Mouse (Mus musculus): ENCODE measurements around the gene Ino80d.

Gene Ino80d

GRCm38 (mm10) chr1:62984566-62984965 is 129.9 kb downstream of the Ino80d start:
- DNase-seq, result peak; percentile 46

GRCm38 (mm10) chr1:62976742-62977141 is 137.7 kb downstream of the Ino80d start:
- no peak for DNase-seq

GRCm38 (mm10) chr1:62966885-62967284 is 147.6 kb downstream of the Ino80d start:
- no peak for DNase-seq

- peak; percentile 35 for DNase-seq
Measured at GRCm38 (mm10) chr1:62964291-62964690, 150.2 kb downstream of the Ino80d start.

- DNase-seq, result no peak
Measured at GRCm38 (mm10) chr1:62956942-62957645, 157.4 kb downstream of the Ino80d start.

- DNase-seq, result no peak
Measured at GRCm38 (mm10) chr1:62956526-62956925, 157.9 kb downstream of the Ino80d start.

- no peak for DNase-seq
Measured at GRCm38 (mm10) chr1:62955340-62955739, 159.1 kb downstream of the Ino80d start.

GRCm38 (mm10) chr1:62953036-62953435 is 161.4 kb downstream of the Ino80d start:
- DNase-seq, result no peak

- DNase-seq, result no peak
Measured at GRCm38 (mm10) chr1:62952319-62952718, 162.1 kb downstream of the Ino80d start.

- peak; percentile 63 for DNase-seq
Measured at GRCm38 (mm10) chr1:62951067-62951809, 163.2 kb downstream of the Ino80d start.

GRCm38 (mm10) chr1:62950526-62950925 is 163.9 kb downstream of the Ino80d start:
- DNase-seq, result no peak

- DNase-seq, result no peak
Measured at GRCm38 (mm10) chr1:62947807-62948206, 166.7 kb downstream of the Ino80d start.

GRCm38 (mm10) chr1:62946987-62947386 is 167.5 kb downstream of the Ino80d start:
- DNase-seq, result no peak

GRCm38 (mm10) chr1:62934752-62935329 is 179.6 kb downstream of the Ino80d start:
- no peak for DNase-seq

GRCm38 (mm10) chr1:62934100-62934513 is 180.4 kb downstream of the Ino80d start:
- DNase-seq, result peak; percentile 13

GRCm38 (mm10) chr1:62933288-62934099 is 181.0 kb downstream of the Ino80d start:
- peak; percentile 5 for DNase-seq

- DNase-seq, result peak; percentile 75
Measured at GRCm38 (mm10) chr1:62929477-62929876, 185.0 kb downstream of the Ino80d start.

- DNase-seq, result no peak
Measured at GRCm38 (mm10) chr1:62919219-62919618, 195.2 kb downstream of the Ino80d start.

- no peak for DNase-seq
Measured at GRCm38 (mm10) chr1:62916609-62917008, 197.9 kb downstream of the Ino80d start.

- DNase-seq, result no peak
Measured at GRCm38 (mm10) chr1:62914495-62914894, 200.0 kb downstream of the Ino80d start.

- DNase-seq, result no peak
Measured at GRCm38 (mm10) chr1:62911426-62911825, 203.0 kb downstream of the Ino80d start.

GRCm38 (mm10) chr1:62909126-62909525 is 205.3 kb downstream of the Ino80d start:
- DNase-seq, result peak; percentile 9

GRCm38 (mm10) chr1:62908508-62908907 is 206.0 kb downstream of the Ino80d start:
- DNase-seq, result peak; percentile 19
